Mouse (Mus musculus) E14TG2a.4 (cell line): ENCODE measurements around the gene Calcoco1.

Experiments used
- CTCF ChIP-seq: conservative IDR thresholded peaks from 2 replicates; pipeline ENCODE4 v1.5.1; 2014; ENCODE audit warnings: low read length
- POU5F1 ChIP-seq: IDR thresholded peaks from 2 replicates; pipeline ENCODE4 v1.6.1; 2014; ENCODE audit warnings: low read length, borderline replicate concordance

DNA sequence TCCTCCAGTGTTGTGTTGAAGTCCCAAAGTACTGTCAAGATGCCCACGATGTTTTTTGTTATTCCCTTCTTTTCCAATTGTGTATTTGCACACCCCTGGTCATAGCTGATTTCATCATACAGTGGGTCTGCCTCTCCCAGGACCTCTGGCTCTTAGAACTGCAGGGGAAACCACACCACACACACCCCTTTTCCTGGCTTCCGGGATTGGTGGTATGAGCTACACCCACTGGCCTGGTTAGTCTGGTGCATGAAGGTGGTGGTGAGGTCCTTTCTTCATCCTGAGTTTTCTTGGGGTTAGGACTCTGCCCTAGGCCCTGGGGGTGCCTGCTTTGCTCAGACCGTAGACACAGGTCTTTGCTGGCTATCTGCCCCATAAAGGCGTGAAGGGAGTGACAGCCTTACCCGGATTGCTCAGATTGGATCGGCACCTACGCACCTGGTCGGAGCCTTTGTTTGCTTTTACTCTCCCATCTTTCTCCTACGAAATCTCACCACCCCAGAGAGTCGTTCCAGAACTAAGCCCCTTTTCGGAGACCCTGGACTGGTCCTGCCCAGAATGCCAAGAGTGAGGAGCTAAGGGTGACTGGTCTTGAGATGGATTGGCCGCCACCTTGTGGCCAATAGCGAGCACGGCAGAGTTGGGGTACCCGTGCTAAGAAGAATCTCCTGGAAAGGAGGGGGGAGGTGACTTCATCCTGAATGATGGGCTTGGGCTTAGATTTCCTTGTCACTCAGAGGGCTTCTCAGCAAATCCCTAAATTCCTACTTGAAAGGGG lies 17.7 kb upstream of the Calcoco1 start:
- TF ChIP-seq POU5F1: no peak
- peak; percentile 88 for TF ChIP-seq CTCF
